Mouse (Mus musculus) liver (tissue): Measurements from ENCODE around the gene Abcf1.
A peak's percentile ranks its signal among the peaks of the same experiment; 100 is the strongest.

ENCODE experiments used
- DNase-seq: peaks from one replicate; pipeline ENCODE4 v3.0.0-alpha.2; 2020; ENCODE audit warnings: mixed read lengths

Gene Abcf1

DNA sequence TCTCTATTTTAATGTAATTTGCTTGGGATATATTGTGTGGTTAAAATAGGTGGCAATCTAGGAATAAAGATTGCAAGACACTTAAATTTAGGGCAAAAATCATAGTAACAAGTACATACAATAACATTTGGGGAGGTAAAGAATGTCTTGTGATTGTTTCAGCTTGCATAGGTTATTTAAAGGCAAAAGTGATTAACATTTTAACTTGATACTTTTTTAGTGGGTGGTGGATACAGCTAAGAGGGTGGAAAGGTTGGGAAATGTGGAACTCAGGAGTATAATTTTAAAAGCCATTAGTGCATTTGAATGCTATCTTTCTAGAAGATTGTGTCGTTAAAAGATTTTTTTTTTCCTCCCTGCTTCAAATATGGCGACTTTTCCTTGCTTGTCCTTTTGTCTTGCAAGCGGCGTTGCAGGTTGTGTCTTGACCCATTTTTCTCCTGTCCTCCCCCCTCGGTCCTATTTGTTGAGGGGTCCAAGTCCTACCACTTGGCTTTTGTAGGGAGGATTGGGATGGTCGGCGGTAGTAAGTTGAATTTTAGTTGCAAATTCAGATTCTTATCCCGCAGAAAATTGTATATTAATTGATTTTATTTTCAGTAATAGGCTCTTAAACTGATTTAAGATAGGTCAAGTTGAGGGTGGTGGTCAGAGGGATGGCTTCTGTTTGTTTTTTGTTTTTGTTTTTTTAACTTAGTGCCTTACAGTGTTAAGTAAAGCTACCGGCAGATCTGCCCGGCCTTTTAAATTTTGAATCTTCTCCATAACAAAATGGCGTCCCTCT, 51.1 kb downstream of the Abcf1 start:
- peak; percentile 42 for DNase-seq

DNA sequence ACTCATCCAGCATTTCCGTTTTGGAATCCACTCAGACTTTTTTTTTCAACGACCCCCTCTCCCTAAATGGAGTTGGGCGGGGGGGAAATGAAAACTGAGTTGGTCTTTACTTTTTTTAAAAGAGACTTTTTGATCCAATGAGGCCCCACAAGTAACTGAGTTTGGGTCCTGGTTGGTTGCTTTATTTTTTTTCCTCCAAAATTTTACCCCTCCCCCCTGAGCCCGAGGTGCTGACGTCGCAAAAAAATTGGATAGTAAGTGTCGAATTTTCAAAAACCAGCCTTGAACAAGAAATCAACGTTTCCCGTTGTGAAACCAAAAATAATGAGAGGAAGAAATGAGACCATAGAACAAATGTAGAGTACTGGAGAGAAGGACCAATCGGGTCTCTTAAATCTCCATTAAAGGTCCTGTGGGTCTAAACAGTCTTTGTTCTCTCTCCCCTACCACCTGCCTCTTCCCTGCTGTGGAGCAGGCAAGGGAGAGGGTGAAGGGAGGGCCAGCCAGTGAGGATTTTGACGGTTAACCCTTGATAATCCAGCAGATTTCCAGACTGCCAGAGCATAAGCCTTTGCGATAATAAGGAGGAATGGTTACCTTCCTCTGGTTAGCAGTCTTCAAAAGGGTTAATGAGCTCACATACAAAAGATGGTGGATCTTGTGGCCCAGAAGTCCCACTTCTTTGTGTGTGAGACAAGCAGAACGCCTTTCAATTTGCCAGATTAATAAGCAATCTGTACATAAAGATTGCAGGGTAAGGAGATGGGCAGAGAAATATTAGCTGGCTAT, 51.9 kb downstream of the Abcf1 start:
- DNase-seq = peak; percentile 60

- DNase-seq = peak; percentile 35
Measured at GRCm38 (mm10) chr17:35917143-35917462, 52.5 kb downstream of the Abcf1 start.

DNA sequence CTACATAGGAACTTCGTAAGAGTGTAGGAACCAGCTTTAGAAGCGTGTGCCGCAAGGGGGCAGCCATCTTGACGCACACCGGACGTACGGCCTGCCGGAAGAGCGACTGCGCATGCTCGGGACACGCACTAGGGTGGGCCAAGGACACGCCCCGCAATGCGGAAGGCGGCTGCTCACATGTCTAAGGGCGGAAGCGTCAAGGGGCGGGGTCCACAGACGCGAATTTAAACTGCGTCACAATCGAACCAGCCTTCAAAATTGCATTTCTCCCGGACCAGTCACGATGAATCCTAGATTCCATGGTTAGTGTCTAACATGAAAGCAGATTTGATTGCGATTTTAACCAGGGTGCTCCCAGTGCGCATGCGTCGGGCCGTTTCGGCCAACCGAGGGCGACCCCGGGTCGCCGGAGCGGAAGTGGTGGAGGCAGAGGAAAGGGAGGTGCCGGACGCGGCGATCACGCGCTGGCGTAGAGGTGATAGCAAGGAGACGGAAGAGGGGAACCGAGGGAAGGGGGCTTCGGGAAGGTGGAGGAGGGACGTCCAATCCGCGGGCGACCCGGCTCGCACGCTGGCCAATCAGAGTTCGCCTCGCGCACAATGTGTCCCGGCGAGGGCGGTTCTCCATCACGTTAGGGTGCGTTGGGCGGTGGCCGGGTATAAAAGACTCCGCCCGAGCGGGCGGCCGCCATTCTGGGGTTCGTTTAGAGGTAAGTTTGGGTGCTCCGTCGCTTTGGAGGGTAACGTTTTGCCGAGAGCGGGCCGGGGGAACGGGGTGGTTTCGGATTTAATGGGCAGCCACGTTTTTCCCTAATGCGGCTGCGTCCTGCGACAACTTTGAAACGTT, 53.0 kb downstream of the Abcf1 start, which contains the start of the genes Mrps18b and Ppp1r10:
Gene Mrps18b (minus strand): TSS at position 93 of the 846 bp plus-strand sequence.
Gene Ppp1r10 (plus strand): TSS at position 138 of the 846 bp plus-strand sequence.
- peak; percentile 99 for DNase-seq

DNA sequence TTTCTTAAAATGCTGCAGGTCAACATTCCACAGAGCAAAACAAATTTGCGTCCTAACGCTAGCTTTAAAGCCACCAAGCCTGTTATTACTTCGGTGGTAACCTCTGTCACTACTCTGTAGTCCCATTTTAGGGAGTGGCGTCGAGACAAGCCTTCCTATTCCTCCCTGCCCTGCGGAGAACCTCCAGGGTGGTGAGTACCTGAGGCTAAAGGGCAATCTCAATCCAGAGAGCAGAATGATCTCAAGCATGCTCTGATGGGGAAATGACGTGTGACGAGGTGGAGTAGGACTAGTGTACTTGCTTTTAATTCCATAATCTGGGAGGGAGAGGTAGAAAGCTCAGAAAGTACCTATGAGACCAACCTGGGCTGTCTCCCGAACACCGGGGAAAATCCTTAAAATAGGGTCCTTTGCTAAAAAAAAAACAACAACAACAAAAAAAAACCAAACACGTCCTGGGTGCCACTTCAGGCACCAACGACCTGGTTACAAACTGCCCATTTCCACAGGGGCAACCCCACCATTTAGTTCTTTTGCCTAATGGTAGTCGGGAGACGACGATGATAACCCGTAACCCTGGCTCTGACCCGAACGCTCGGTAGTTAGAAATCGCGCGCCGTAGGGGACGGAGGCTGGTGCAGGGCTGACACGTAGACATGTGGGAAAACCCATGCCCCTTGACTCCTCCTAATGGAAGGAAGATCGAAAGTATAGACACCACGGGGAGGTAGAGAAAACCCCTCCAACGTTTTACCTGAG, 53.8 kb downstream of the Abcf1 start:
- DNase-seq = peak; percentile 31

DNA sequence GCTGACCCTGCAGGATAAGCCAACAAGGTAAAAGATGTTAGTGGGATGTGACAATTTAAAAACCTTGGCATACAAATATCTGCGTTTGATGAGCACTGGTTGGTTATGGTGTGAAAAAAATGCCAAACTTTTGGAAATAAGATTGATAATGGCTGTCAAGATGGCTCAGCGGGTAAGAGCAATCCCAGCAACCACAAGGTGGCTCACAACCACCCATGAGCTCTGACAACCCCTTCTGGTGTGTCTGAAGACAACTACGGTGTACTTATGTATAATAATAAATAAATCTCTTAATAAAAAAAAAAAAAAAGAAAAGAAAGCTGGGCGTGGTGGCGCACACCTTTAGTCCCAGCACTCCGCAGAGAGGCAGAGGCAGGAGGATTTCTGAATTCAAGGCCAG, 54.6 kb downstream of the Abcf1 start:
- no peak for DNase-seq

DNA sequence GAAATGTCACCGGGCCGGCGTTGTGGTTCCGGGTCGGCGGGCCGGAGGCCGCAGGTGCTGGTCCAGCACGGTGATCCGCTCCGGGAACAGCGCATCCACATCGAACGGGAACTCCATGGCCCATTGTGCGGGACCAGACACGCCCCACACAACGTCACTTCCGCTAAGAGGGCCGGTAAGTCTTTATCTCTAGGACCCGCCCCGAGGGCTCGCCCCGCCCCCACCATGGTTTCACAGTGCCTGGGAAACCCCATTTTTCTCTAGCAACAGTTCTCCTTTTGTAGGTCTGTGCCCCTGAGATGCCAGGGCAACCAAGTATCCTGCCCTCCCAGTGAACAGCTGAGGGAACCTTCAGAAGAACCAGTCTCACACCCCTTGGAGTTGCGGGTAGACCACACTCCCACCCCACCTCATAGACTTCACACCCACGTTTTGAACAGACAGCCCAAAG, 59.6 kb downstream of the Abcf1 start, which contains the start of gene Atat1:
Gene Atat1 (minus strand): TSS at position 157 of the 451 bp plus-strand sequence.
- DNase-seq = peak; percentile 96

DNA sequence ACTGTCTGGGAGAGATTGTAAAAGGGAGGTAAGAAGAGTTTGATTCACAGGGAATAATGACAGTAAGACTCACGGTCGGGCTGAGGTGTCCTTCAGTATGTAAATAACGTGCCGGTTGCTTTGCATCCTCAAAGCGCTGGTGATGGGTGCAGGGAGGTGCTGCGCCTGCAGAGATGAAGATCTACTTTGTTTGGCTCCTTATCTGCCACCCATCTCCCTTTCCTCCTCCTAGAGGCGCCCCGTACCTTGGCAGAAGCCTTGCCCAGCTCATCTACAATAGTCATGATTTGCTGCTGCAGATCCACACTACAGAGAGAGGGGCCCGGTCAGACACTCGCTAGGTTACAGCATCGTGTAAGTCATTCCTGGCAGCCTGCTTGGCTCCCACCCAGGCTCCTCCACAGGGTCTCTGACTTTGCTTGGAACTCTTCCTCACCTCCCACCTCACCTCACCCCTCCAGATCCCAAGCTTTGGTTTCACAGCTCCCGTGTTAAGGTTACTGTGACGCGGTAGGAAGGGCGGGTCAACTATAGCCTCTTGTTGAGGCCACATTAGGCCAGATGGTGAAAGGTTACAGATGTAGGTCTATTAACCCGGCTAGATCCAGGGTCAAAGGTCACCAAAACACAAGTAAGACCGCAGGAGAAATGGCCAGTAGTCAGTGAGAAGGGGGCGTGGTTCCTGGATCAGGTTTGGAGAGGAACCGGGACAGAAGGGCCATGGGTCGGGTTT, 60.2 kb downstream of the Abcf1 start:
- DNase-seq = no peak

DNA sequence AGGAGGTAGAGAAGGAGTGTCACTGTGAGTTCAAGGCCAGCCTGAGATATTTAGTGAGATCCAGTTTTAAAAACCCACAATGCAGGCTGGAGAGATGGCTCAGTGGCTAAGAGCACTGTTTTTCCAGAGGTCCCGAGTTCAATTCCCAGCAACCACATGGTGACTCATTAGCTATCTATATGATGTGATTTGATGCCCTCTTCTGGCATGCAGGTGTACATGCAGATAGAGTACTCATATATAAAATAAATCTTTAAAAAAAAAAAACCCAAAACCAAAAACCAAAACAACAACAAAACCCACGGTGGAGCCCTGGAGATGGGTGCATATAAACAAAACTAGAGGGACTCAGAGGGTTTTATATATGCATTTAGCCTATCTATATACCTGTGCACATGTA, 62.0 kb downstream of the Abcf1 start:
- no peak for DNase-seq
